7 mouse cellular contexts compared by ENCODE assay signal in genomic region chr1:136415756-136416126, GRCm38 (mm10). TPM values are rescaled to one million over a fixed set of nuclear protein-coding genes. Genes with fewer than 3 reads are reported as not detected.
DNase-seq lines count a peak whose midpoint lies in the region; ATAC-seq and TF ChIP-seq lines count a peak whose summit lies in the region.

No protein-coding gene starts in this region.

- peak overlapping the region; percentile 39 for H3K4me2 ChIP-seq in limb, embryonic 11.5 days (ENCODE audit: low read depth, severe bottlenecking)

- TF ChIP-seq POLR2A in lung, adult 2 months (IDR thresholded peaks at IDR 0.05; ENCODE audit: borderline replicate concordance, extremely low read depth, low read depth, low read length), result no peak
- no peak for TF ChIP-seq POLR2A in olfactory bulb, adult 2 months (IDR thresholded peaks at IDR 0.05; ENCODE audit: insufficient read depth, low read depth, low read length)

- no peak overlapping the region for H3K9ac ChIP-seq in limb, embryonic 11.5 days (ENCODE audit: low read length)

- no peak for TF ChIP-seq CTCF in lung, adult 2 months (IDR thresholded peaks at IDR 0.05; ENCODE audit: insufficient read depth, low read length)
- TF ChIP-seq CTCF in olfactory bulb, adult 2 months (IDR thresholded peaks at IDR 0.05; ENCODE audit: insufficient read depth, low read depth, low read length), result no peak

- H3K4me1 ChIP-seq in lung, adult 2 months (ENCODE audit: control insufficient read depth, insufficient read depth, low read length), result no peaks in the 10 kb centered on the region; the same call in 1 of the 2 replicates
- peaks cover 20% of the 10 kb centered on the region for H3K4me1 ChIP-seq in forebrain, embryonic 10.5 days
- peaks cover 7% of the 10 kb centered on the region for H3K4me1 ChIP-seq in limb, embryonic 11.5 days (ENCODE audit: control insufficient read depth, insufficient read depth, low read length)
- peaks cover 2% of the 10 kb centered on the region for H3K4me1 ChIP-seq in olfactory bulb, adult 2 months (ENCODE audit: control insufficient read depth, insufficient read depth, low read length)

- no peaks in the 10 kb centered on the region for H3K27me3 ChIP-seq in forebrain, embryonic 10.5 days (ENCODE audit: poor library complexity, severe bottlenecking)
- H3K27me3 ChIP-seq in limb, embryonic 11.5 days (ENCODE audit: control insufficient read depth, insufficient read depth, low read length), result no peaks in the 10 kb centered on the region

- 49% methylated on average over 2 of the region's 2 CpGs for WGBS in lung, adult 2 months
- 49% methylated on average over 2 of the region's 2 CpGs for WGBS in forebrain, embryonic 10.5 days
- WGBS in limb, embryonic 11.5 days, result 50% methylated on average over 2 of the region's 2 CpGs
- WGBS in olfactory bulb, adult 2 months, result 43% methylated on average over 2 of the region's 2 CpGs

- no peak for DNase-seq in lung, adult 2 months
- no peak for DNase-seq in lung, adult 18-20 months
- DNase-seq in forebrain, embryonic 10.5 days (ENCODE audit: extremely low spot score, low spot score), result no peak
- DNase-seq in limb, embryonic 11.5 days (ENCODE audit: low spot score), result no peak
- no peak for DNase-seq in cerebellum, postnatal 10 days
- no peak for DNase-seq in kidney, postnatal 14 days

- peak overlapping the region; percentile 99 for H3K27ac ChIP-seq in forebrain, embryonic 10.5 days
- no peak overlapping the region for H3K27ac ChIP-seq in limb, embryonic 11.5 days (replicated peaks; ENCODE audit: low read depth, low read length)
- no peak overlapping the region for H3K27ac ChIP-seq in olfactory bulb, adult 2 months (ENCODE audit: insufficient read depth, low read depth, low read length)

- H3K9me3 ChIP-seq in forebrain, embryonic 10.5 days, result no peaks in the 10 kb centered on the region
- no peaks in the 10 kb centered on the region for H3K9me3 ChIP-seq in limb, embryonic 11.5 days (ENCODE audit: control insufficient read depth, low read length)

- peaks cover 25% of the 10 kb centered on the region for H3K36me3 ChIP-seq in forebrain, embryonic 10.5 days (replicated peaks)
- no peaks in the 10 kb centered on the region for H3K36me3 ChIP-seq in limb, embryonic 11.5 days (ENCODE audit: control insufficient read depth, insufficient read depth, low read length)

- ATAC-seq in limb, embryonic 11.5 days (ENCODE audit: insufficient number of reproducible peaks, low FRiP score, low TSS enrichment, low read depth), result no peak

- peak overlapping the region; percentile 87 for H3K4me3 ChIP-seq in lung, adult 2 months (replicated peaks; ENCODE audit: extremely low read depth, low read depth, low read length)
- H3K4me3 ChIP-seq in forebrain, embryonic 10.5 days, result peak overlapping the region; percentile 78
- H3K4me3 ChIP-seq in limb, embryonic 11.5 days (ENCODE audit: low read depth, low read length), result peak overlapping the region; percentile 58
- peak overlapping the region; percentile 99 for H3K4me3 ChIP-seq in olfactory bulb, adult 2 months (ENCODE audit: insufficient read depth, low read depth, low read length)

RNA-seq across cellular contexts. Expression of gene Ddx59, which starts 0.7 kb away (rescaled TPM):
- 2.1 and 3.6 TPM in 2 replicates for polyA plus RNA-seq in lung, adult 2 months (2012; rRNA removed)
- polyA plus RNA-seq in forebrain, embryonic 10.5 days (2016; fragmentation: Nextera tagmentation; extraction: Ambion mirVana), result 18.5 and 20.1 TPM in 2 replicates
- polyA plus RNA-seq in limb, embryonic 11.5 days (2014; fragmentation: Nextera tagmentation; extraction: Ambion mirVana), result 19.2 and 19.5 TPM in 2 replicates
- not detected in 2 replicates for polyA plus RNA-seq in olfactory bulb, adult 2 months (2012; ENCODE audit: insufficient read depth, insufficient read length, low replicate concordance, missing spikeins)

RNA-seq across cellular contexts. Expression of gene Kif14, which starts 50.4 kb away (rescaled TPM):
- 0.07 and 0.25 TPM in 2 replicates for polyA plus RNA-seq in lung, adult 2 months (2012; rRNA removed)
- 8.8 and 10.0 TPM in 2 replicates for polyA plus RNA-seq in forebrain, embryonic 10.5 days (2016; fragmentation: Nextera tagmentation; extraction: Ambion mirVana)
- polyA plus RNA-seq in limb, embryonic 11.5 days (2014; fragmentation: Nextera tagmentation; extraction: Ambion mirVana), result 9.7 and 9.9 TPM in 2 replicates
- polyA plus RNA-seq in olfactory bulb, adult 2 months (2012; ENCODE audit: insufficient read depth, insufficient read length, low replicate concordance, missing spikeins), result not detected in 2 replicates
